Mouse (Mus musculus) forebrain, embryonic 12.5 days (tissue): ENCODE results near the gene Rundc3a. TPM values are rescaled to one million over a fixed set of nuclear protein-coding genes. Genes with fewer than 3 reads are reported as not detected.

Source experiments
- ATAC-seq: fragments of 200-750 bp; cut with Nextera tagmentation; 2 replicates; pipeline ENCODE4 v1.8.0; 2017; ENCODE audit warnings: moderate TSS enrichment; ENCODE audit not compliant: low FRiP score
- H3K27ac ChIP-seq: fragments of 300-500 bp; sonication (generic); 2 replicates; pipeline ENCODE4 v1.5.1; 2016; ENCODE audit warnings: mild to moderate bottlenecking
- H3K27me3 ChIP-seq: fragments of 300-500 bp; sonication (generic); 2 replicates; pipeline ENCODE4 v1.6.1; 2016; ENCODE audit warnings: mild to moderate bottlenecking
- H3K36me3 ChIP-seq: fragments of 300-500 bp; sonication (generic); replicated peaks from 2 replicates; pipeline ENCODE4 v1.6.1; 2016; ENCODE audit warnings: mild to moderate bottlenecking
- H3K4me1 ChIP-seq: fragments of 300-500 bp; sonication (generic); 2 replicates; pipeline ENCODE4 v1.6.1; 2016
- H3K4me2 ChIP-seq: fragments of 300-500 bp; sonication (generic); 2 replicates; pipeline ENCODE4 v1.6.1; 2016; ENCODE audit warnings: mild to moderate bottlenecking, moderate library complexity
- H3K4me3 ChIP-seq: fragments of 300-500 bp; sonication (generic); replicated peaks from 2 replicates; pipeline ENCODE4 v1.5.1; 2016; ENCODE audit warnings: mild to moderate bottlenecking
- H3K9ac ChIP-seq: fragments of 300-500 bp; sonication (generic); 2 replicates; pipeline ENCODE4 v1.6.1; 2016; ENCODE audit warnings: mild to moderate bottlenecking
- H3K9me3 ChIP-seq: fragments of 300-500 bp; sonication (generic); 2 replicates; pipeline ENCODE4 v1.6.1; 2016
- WGBS: fragments of 180-500 bp; shearing (Covaris S2); methylation state at CpG from one replicate; pipeline ENCODE4 v1.1.7; 2016; 5-methylcytosine and 5-hydroxymethylcytosine counted together
- polyA plus RNA-seq: library from polyadenylated mRNA; unstranded; fragments of >200 nt; fragmentation: Nextera tagmentation; extraction: Ambion mirVana; gene quantifications from 2 replicates; pipeline ENCODE4 v1.2.1, GENCODE M21; 2016

Rundc3a gene
- polyA plus RNA-seq, 1 experiment from 2014 or later, result 103 TPM

DNA sequence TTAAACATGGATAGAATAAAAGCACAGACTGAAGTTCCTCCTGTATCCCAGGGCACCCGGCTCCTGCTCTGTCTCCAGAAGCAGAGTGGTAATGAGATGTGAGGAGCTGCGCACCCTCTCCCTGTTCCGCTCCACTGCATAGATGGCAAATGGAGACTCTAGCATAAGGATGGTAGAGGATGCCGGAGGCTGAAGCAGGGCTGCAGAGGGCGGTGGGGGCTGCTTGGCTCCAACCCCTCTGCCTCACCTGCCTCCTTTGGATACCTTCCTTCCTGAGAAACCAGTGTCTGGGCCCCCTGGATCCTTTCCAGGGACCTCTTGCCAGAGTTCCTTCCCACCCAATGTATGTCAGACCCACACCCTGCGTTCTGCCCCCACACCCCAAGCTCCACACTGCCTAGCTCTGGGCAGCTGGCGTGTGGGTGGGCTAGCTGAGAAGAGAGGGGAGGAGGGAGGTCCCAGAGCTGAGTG, 3.5 kb downstream of the Rundc3a start:
- Histone ChIP-seq H3K9ac (no peak overlapping the region), H3K27me3 (peaks cover 33% of the 10 kb centered on the region), H3K9me3 (no peaks in the 10 kb centered on the region), H3K4me2 (peak overlapping the region; percentile 89; the same call in 1 of the 2 replicates), H3K4me1 (peaks cover 74% of the 10 kb centered on the region), H3K36me3 (peaks cover 23% of the 10 kb centered on the region), H3K4me3 (no peak overlapping the region), H3K27ac (no peak overlapping the region)
- 76% methylated on average over 7 of the region's 7 CpGs for WGBS
- ATAC-seq, result no peak

DNA sequence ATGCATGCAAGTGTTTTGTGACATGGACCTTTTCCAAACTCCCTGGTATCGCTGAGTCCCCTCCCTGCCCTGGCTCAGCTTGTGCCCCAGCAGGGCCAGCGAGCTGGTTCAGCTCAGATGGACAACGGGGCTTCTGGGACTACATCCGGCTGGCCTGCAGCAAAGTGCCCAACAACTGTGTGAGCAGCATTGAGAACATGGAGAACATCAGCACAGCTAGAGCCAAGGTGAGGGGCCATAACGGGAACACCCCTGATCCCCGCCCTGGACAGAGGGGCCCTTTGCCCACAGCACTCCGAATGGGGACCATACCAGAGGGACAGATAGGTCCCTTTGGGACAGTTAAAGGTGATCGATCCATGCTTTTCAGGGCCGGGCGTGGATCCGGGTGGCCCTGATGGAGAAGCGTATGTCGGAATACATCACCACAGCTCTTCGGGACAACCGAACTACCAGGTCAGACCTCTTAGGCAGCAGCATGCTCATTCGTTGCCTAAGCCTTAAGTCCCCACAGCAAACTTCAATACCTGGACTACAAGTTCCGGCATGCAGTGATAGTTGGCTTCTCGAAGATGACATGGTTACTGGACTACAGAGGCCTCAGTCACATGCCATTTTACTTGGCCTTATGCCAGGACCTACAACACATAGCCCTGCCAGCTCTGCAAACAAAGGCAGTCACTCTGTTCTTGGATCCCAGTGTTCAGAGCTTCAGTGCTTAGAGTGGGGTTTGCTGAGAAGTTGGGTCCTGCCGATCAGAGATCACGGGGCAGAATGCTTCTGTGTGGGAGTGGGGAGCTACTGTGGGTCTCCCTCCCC, 5.0 kb downstream of the Rundc3a start:
- WGBS, result 80% methylated on average over 20 of the region's 20 CpGs
- peaks cover 38% of the 10 kb centered on the region for H3K36me3 ChIP-seq
- no peak overlapping the region for H3K27ac ChIP-seq
- no peak for ATAC-seq
- peaks cover 70% of the 10 kb centered on the region for H3K4me1 ChIP-seq
- peaks cover 33% of the 10 kb centered on the region for H3K27me3 ChIP-seq
- no peak overlapping the region for H3K4me3 ChIP-seq
- no peak overlapping the region for H3K4me2 ChIP-seq
- H3K9me3 ChIP-seq, result no peaks in the 10 kb centered on the region
- H3K9ac ChIP-seq, result no peak overlapping the region

DNA sequence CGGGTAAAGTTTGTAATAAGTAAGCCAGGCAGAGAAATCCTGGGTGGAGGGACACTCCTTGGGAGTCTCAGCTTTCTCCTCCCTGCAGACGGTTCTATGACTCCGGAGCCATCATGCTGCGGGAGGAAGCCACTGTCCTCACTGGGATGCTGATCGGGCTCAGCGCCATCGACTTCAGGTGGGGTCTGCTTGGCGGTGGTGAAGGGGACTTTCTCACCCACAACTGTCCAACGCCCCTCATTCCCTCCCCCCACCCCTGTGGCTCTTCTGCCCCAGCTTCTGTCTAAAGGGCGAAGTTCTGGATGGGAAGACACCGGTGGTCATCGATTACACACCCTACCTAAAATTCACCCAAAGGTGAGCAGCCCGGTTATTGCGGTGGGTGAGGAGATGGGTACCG, 5.9 kb downstream of the Rundc3a start:
- H3K4me1 ChIP-seq, result peaks cover 63% of the 10 kb centered on the region
- no peak for ATAC-seq
- H3K27ac ChIP-seq, result no peak overlapping the region
- H3K9me3 ChIP-seq, result no peaks in the 10 kb centered on the region
- 26% methylated on average over 15 of the region's 15 CpGs for WGBS
- H3K4me2 ChIP-seq, result no peak overlapping the region
- peaks cover 33% of the 10 kb centered on the region for H3K27me3 ChIP-seq
- peaks cover 47% of the 10 kb centered on the region for H3K36me3 ChIP-seq
- no peak overlapping the region for H3K9ac ChIP-seq
- 0 out of 2 replicates have a peak overlapping the region, but pooled peaks have one; percentile 2 for H3K4me3 ChIP-seq

DNA sequence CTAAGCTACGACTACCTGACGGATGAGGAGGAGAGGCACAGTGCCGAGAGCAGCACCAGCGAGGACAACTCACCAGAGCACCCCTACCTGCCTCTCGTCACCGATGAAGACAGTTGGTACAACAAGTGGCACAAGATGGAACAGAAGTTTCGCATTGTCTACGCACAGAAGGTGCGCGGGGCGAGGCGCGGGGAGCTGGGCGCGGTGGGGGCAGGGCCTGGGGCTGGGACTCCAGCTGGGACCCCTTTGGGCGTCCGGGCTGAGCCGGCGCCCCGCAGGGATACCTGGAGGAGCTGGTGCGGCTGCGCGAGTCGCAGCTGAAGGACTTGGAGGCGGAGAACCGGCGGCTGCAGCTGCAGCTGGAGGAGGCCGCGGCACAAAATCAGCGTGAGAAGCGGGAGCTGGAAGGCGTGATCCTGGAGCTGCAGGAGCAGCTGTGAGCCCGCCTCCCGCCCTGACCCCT, 6.4 kb downstream of the Rundc3a start:
- ATAC-seq, result no peak
- H3K27ac ChIP-seq, result no peak overlapping the region
- H3K9ac ChIP-seq, result no peak overlapping the region; the same call in 1 of the 2 replicates
- 0 out of 2 replicates have a peak overlapping the region, but pooled peaks have one; percentile 2 for H3K4me3 ChIP-seq
- H3K4me1 ChIP-seq, result peaks cover 60% of the 10 kb centered on the region
- H3K36me3 ChIP-seq, result peaks cover 52% of the 10 kb centered on the region
- H3K4me2 ChIP-seq, result peak overlapping the region; percentile 33
- 4% methylated on average over 34 of the region's 34 CpGs for WGBS
- H3K9me3 ChIP-seq, result no peaks in the 10 kb centered on the region
- H3K27me3 ChIP-seq, result peaks cover 33% of the 10 kb centered on the region

DNA sequence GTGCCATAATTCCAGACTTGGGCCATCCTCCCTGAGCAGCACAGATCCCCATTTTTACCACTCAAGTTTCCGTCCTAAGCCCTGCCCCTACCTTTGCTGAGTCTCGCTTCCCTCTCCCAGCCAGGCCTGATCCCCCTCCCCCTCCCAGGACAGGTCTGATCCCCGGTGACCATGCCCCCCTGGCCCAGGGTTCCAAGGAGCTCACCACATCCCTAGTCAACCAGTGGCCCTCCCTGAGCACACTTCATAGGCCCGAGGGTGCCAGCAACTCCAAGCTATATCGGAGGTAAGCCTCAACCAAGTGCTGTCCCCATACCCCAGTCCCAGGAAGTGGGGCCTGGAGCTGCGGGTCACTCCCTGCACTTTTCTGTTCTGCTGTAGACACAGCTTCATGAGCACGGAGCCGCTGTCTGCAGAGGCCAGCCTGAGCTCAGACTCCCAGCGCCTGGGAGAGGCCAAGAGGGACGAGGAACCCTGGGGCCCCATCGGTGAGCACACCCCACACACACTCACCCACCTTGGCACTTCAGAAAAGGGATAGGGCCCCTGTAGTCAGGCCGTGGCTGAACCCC, 7.4 kb downstream of the Rundc3a start:
- Histone ChIP-seq H3K4me2 (no peak overlapping the region), H3K9ac (no peak overlapping the region), H3K27me3 (peaks cover 33% of the 10 kb centered on the region), H3K27ac (no peak overlapping the region), H3K36me3 (peaks cover 55% of the 10 kb centered on the region), H3K9me3 (no peaks in the 10 kb centered on the region), H3K4me3 (no peak overlapping the region), H3K4me1 (peaks cover 60% of the 10 kb centered on the region)
- ATAC-seq, result no peak
- WGBS, result 31% methylated on average over 12 of the region's 12 CpGs

DNA sequence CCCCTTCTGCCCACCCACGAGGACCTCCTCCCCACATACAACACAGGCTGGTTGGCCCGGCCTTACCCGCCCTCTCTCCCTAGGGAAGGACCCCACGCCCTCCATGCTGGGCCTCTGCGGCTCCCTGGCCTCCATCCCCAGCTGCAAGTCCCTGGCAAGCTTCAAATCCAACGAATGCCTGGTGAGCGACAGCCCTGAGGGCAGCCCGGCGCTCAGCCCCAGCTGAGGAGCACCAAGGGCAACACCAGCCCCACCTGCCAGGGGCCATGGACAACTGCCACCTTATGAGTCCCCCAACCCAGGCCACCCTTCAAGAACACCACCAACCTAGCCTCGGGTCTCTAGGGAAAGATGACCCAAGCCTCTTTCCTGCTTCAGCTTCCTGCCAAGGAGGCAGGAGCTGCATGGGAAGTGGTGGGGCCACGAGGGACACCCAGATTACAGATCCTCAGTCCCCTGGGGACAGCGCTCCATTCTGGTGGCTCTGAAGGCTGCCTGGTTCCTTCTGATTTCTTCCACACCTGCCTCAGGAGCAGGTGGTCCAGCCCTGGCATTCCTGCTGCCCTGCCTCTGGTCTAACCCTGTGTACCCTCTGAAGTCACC, 8.8 kb downstream of the Rundc3a start:
- no peak overlapping the region for H3K4me3 ChIP-seq
- no peak overlapping the region for H3K27ac ChIP-seq
- 60% methylated on average over 12 of the region's 12 CpGs for WGBS
- H3K27me3 ChIP-seq, result peaks cover 33% of the 10 kb centered on the region
- H3K9ac ChIP-seq, result no peak overlapping the region
- H3K36me3 ChIP-seq, result peaks cover 55% of the 10 kb centered on the region
- H3K4me2 ChIP-seq, result no peak overlapping the region
- no peak for ATAC-seq
- H3K4me1 ChIP-seq, result peaks cover 61% of the 10 kb centered on the region
- no peaks in the 10 kb centered on the region for H3K9me3 ChIP-seq

DNA sequence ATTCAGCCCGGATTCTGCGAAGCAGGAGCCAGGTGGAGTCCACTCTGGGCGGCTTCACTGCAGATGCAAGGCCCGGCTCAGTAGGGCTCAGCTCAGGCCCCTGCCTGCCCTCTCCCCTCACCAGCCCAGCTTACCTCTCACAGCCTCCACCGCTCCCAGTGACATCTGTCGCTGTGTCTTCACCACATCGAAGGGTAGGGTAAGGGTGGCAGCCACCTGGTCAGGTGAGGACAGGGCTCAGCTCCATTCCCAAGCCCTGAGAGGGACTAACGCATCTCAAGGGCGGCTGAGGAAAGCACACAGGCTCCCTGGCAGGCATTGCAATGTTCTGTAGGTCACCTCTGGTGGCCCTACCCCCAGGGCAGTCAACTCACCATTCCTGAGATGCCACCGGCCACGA, 10.5 kb downstream of the Rundc3a start:
- ATAC-seq, result no peak

DNA sequence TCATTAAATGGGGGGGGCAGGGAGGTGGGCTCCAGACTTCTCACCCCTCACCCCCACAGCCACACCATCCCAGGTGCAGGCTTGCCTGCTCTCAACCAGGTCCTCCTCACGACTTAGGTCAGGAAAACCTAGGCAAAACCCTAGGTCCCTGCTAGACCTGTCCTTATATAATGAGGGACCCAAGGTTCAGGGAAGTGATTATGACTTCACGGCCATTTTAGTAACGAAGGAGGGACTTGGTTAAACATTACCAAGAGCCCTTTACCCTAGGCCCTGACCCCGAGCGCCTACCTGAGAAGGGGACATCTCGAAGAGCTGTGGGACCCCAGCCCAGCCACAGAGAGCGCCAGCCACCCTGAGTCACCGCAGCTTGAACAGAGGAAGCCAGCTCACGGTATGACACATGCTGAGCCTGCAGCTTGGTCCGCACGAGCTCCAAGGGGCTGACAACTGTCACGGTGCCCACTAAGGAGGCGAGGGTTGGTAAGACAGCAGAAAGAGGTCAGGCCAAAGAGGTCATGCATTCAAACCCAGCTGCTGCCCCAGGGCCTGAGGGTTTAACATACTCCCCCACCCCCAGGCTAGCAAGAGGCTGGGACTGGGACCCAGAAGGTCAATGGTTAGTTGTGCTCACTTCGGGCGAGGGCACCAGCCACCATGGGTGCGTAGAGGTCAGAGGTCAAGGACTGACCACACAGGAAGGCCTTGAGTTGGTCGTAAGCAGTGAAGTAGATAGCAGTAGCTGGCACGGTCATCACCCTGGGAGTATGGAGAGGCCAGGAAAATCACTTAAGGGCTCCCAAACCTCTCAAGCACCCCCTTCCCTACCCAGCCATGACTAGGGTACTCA, 11.2 kb downstream of the Rundc3a start:
- 84% methylated on average over 18 of the region's 18 CpGs for WGBS
- Histone ChIP-seq H3K27me3 (peaks cover 16% of the 10 kb centered on the region), H3K9me3 (no peaks in the 10 kb centered on the region), H3K27ac (no peak overlapping the region), H3K36me3 (peaks cover 49% of the 10 kb centered on the region), H3K4me1 (peaks cover 50% of the 10 kb centered on the region), H3K4me3 (no peak overlapping the region), H3K9ac (no peak overlapping the region), H3K4me2 (peak overlapping the region; percentile 13; the same call in 1 of the 2 replicates)
- no peak for ATAC-seq

More for the DNA sequence above, 10.5 kb downstream of the Rundc3a start:
- 92% methylated on average over 11 of the region's 11 CpGs for WGBS
- H3K4me1 ChIP-seq, result peaks cover 52% of the 10 kb centered on the region
- H3K27me3 ChIP-seq, result peaks cover 23% of the 10 kb centered on the region
- no peak overlapping the region for H3K4me3 ChIP-seq
- no peaks in the 10 kb centered on the region for H3K9me3 ChIP-seq
- no peak overlapping the region for H3K4me2 ChIP-seq
- H3K27ac ChIP-seq, result no peak overlapping the region
- no peak overlapping the region for H3K9ac ChIP-seq
- peaks cover 55% of the 10 kb centered on the region for H3K36me3 ChIP-seq

DNA sequence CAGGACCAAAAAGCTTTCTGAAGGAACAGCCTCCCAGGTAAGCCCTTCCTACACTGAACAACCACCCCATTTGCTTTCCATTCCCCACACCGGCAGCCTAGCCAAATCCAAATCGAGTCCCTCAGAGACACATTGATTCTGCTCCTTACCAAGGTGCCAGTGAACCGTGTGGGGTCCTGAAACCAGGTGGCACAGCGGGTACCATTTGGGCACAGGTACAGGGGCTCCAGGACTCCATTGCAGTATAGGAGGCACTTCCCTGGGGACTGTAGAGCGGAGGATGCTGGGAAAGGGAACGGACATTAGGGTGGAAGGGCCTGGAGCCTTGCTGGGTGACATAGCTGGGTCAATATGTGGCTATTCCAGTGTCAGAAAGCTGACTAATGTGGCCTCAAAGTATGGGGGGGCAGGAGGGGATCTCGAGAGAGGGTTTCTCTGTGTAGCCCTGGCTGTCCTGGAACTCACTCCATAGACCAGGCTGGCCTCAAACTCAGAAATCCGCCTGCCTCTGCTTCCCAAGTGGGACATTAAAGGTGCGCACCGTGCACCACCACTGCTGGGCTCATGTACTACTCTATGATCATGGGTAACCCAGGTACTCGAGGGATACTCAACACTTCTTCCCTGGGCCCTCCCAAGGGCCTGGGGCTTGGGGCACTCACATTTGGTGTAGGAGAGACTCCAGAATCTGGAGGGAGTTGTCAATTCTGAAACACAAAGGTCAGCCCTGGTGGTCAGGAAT, 12.5 kb downstream of the Rundc3a start:
- Histone ChIP-seq H3K4me1 (peaks cover 43% of the 10 kb centered on the region), H3K4me3 (peak overlapping the region; percentile 80; the same call in 1 of the 2 replicates), H3K36me3 (peaks cover 38% of the 10 kb centered on the region), H3K9me3 (no peaks in the 10 kb centered on the region), H3K9ac (peak overlapping the region; percentile 87), H3K27ac (no peak overlapping the region), H3K27me3 (peaks cover 3% of the 10 kb centered on the region), H3K4me2 (peak overlapping the region; percentile 85)
- ATAC-seq, result no peak
- WGBS, result 90% methylated on average over 11 of the region's 11 CpGs

DNA sequence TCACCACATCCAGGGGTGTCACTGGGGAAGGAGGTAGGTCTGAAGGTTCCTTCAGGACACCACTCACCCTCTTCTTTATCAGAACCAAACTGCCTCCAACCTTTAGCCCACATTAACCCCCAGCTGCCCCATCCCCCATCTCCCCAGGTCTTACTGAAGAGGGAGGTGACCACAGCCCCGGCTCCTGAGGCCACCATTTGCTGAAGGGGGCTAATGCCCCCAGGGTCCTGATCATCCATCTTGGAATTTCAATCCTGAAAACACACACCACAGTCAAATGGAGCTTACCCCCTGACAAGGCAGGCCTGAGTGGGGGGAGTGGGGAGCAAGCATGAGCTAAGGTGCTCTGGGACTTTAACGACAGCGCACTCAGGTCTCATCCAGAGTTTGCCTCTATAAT, 13.2 kb downstream of the Rundc3a start:
- 14% methylated on average over 3 of the region's 3 CpGs for WGBS
- Histone ChIP-seq H3K36me3 (peaks cover 35% of the 10 kb centered on the region), H3K27ac (0 out of 2 replicates have a peak overlapping the region, but pooled peaks have one; percentile 80), H3K4me2 (peak overlapping the region; percentile 85), H3K9ac (peak overlapping the region; percentile 87), H3K4me1 (peaks cover 43% of the 10 kb centered on the region), H3K27me3 (no peaks in the 10 kb centered on the region; the same call in 1 of the 2 replicates), H3K4me3 (peak overlapping the region; percentile 80), H3K9me3 (no peaks in the 10 kb centered on the region)
- no peak for ATAC-seq
